Mouse (Mus musculus): Measurements from ENCODE around the gene Wdr73. TPM values are rescaled to one million over a fixed set of nuclear protein-coding genes. Genes with fewer than 3 reads are reported as not detected.

Gene Wdr73
- polyA plus RNA-seq, 1 experiment from 2014 or later, result 29.8 TPM

DNA sequence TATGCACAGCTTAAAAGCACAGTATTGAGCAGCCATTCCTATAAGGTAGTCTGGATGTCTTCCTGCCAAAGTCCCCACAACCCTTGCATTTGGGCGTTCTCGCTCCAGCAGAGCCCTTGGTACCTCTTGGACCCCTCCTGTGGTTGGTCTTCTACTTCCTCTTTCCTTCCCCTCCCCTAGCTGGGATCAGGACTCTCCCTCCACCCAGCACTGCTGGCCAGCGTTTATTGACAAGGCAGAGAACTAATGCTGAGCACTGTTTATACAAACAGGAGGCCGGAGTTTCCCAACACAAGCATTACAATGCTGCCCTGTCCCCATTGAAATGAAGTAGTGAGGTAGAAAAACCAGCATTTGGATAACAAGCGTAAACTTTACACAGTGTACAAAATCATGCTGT lies 28.0 kb downstream of the Wdr73 start:
- no peaks in the 10 kb centered on the region for H3K27me3 ChIP-seq (ENCODE audit: insufficient read depth, low read length)

DNA sequence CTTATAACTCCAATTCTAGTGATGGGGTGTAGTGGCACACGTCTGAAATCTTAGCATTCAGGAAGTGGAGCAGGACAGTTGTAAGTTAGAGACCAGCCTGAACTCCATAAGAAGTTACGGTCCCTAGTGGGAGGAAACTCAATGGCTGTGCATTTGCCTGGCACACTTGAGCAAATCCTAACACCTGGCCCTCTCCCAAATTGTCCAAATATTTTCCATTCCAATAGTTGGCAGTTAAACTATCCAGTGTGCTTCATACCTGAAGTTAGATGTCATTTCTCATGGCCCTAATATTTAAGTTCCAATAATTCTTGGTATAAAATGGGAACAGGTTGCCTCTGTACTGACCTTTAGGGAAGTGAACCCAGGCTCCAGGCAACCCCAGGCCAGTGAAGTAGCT lies 32.4 kb downstream of the Wdr73 start:
- H3K36me3 ChIP-seq (ENCODE audit: insufficient read depth, low read length), result peaks cover 40% of the 10 kb centered on the region
- TF ChIP-seq CTCF (IDR thresholded peaks at IDR 0.05; ENCODE audit: low read depth), result no peak
- no peak overlapping the region for H3K27ac ChIP-seq
- no peaks in the 10 kb centered on the region for H3K9me3 ChIP-seq (replicated peaks; ENCODE audit: low read length)
- no peak overlapping the region for H3K4me3 ChIP-seq (replicated peaks; ENCODE audit: low read depth, low read length)
- no peak for DNase-seq (ENCODE audit: low spot score)
- H3K9ac ChIP-seq (ENCODE audit: low read depth, low read length), result no peak overlapping the region
- 85% methylated on average over 2 of the region's 2 CpGs for WGBS
- ATAC-seq (replicated peaks; ENCODE audit: low FRiP score, low read depth), result no peak
- no peak overlapping the region for H3K4me2 ChIP-seq (ENCODE audit: low read length)
- H3K27me3 ChIP-seq (ENCODE audit: insufficient read depth, low read length), result no peaks in the 10 kb centered on the region
- 0 out of 2 replicates have a peak, but pooled peaks cover 2% of the 10 kb centered on the region for H3K4me1 ChIP-seq (replicated peaks; ENCODE audit: insufficient read depth, low read length)

More for the DNA sequence above, 28.0 kb downstream of the Wdr73 start:
- Histone ChIP-seq H3K9ac (ENCODE audit: low read depth, low read length) (no peak overlapping the region), H3K9me3 (replicated peaks; ENCODE audit: low read length) (no peaks in the 10 kb centered on the region), H3K36me3 (ENCODE audit: insufficient read depth, low read length) (peaks cover 56% of the 10 kb centered on the region), H3K4me3 (replicated peaks; ENCODE audit: low read depth, low read length) (no peak overlapping the region), H3K4me2 (ENCODE audit: low read length) (no peak overlapping the region), H3K4me1 (replicated peaks; ENCODE audit: insufficient read depth, low read length) (no peaks in the 10 kb centered on the region), H3K27ac (no peak overlapping the region)
- TF ChIP-seq CTCF (IDR thresholded peaks at IDR 0.05; ENCODE audit: low read depth), result no peak
- DNase-seq (ENCODE audit: low spot score) (no peak), ATAC-seq (replicated peaks; ENCODE audit: low FRiP score, low read depth) (no peak)
- 90% methylated on average over 5 of the region's 5 CpGs for WGBS

DNA sequence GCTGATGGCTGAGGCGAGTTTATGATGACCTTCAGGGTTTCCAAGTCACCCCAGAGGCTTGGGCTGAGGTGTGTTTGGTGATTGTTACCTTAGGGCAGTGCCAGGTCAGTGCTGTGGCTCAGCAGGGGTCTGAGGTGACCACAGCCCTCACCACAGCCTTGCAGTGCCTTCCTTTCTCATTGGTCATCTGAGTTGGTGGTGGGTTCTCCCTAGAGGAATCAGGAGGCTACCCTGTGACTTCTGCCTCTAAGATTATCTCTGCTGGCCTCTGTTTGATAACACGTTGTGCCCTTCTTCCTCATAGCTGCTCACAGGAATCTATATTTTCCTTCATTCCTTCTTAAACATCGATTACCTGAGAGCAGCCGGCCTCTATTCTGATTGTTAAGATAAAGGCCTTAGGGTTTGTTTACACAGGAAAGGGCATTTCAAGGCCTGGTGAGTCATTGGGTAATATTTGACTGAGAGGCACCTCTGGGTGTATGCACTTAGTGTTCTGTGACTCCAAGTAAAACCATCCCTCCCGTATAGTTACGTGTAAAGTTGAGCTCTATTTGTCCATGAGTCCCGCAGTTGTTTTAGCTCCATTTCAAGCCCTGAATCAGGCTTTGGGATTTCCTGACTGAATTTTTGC lies 34.4 kb downstream of the Wdr73 start:
- H3K4me3 ChIP-seq (replicated peaks; ENCODE audit: low read depth, low read length), result no peak overlapping the region

DNA sequence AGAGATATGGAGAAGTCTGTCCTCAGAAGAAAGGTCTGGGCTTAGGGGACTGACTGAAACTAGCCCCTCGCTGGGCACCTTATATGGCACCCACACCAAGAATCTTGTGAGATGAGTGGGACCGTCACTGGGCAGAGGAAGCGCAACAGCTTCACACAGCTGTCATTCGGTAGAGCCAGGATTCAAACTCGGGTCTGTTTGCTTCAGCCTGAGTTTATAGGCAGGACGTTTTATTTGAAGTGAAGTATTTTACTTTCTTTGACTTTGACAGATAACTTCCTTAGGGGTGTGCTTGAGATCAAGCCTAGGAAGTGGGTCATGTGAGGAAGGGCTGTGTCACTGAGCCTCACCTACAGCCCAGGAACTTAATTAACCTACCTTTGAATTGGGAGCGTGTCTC lies 35.5 kb downstream of the Wdr73 start:
- no peak for TF ChIP-seq CTCF (IDR thresholded peaks at IDR 0.05; ENCODE audit: low read depth)
- H3K36me3 ChIP-seq (ENCODE audit: insufficient read depth, low read length), result peaks cover 31% of the 10 kb centered on the region; the same call in 1 of the 2 replicates
- H3K4me2 ChIP-seq (ENCODE audit: low read length), result no peak overlapping the region

More for the DNA sequence above, 34.4 kb downstream of the Wdr73 start:
- DNase-seq (ENCODE audit: low spot score) (peak; percentile 41), ATAC-seq (replicated peaks; ENCODE audit: low FRiP score, low read depth) (peak; percentile 53; the same call in 1 of the 2 replicates)
- Histone ChIP-seq H3K4me2 (ENCODE audit: low read length) (no peak overlapping the region), H3K27ac (peak overlapping the region; percentile 89), H3K4me1 (replicated peaks; ENCODE audit: insufficient read depth, low read length) (peaks cover 12% of the 10 kb centered on the region), H3K27me3 (ENCODE audit: insufficient read depth, low read length) (no peaks in the 10 kb centered on the region), H3K9me3 (replicated peaks; ENCODE audit: low read length) (no peaks in the 10 kb centered on the region), H3K36me3 (ENCODE audit: insufficient read depth, low read length) (peaks cover 36% of the 10 kb centered on the region), H3K9ac (ENCODE audit: low read depth, low read length) (0 out of 2 replicates have a peak overlapping the region, but pooled peaks have one; percentile 23)
- no peak for TF ChIP-seq CTCF (IDR thresholded peaks at IDR 0.05; ENCODE audit: low read depth)
- 51% methylated on average over 7 of the region's 7 CpGs for WGBS

DNA sequence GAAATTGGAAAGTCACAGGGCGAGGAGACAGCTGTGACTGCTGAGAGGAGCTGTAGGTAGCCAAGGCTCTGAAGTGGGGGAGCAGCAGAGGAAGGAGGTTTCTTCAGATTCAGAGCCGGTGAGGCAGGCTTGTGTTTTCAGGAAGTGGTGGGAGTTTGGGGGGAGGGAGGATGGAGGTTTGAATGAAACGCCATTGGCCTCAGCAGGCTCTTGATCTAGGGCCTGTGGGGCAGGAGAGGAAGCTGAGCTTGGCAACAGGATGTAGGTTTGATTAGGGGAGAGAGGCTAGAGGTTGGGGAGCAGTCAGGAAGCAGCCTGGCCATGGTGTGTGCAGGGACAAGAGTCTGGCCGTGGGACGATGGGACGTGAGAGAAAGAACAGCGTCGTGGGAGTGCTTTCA lies 36.2 kb downstream of the Wdr73 start:
- no peak for ATAC-seq (replicated peaks; ENCODE audit: low FRiP score, low read depth)
- Histone ChIP-seq H3K4me2 (ENCODE audit: low read length) (no peak overlapping the region), H3K4me3 (replicated peaks; ENCODE audit: low read depth, low read length) (no peak overlapping the region), H3K4me1 (replicated peaks; ENCODE audit: insufficient read depth, low read length) (peaks cover 19% of the 10 kb centered on the region), H3K27ac (peak overlapping the region; percentile 89; the same call in 1 of the 2 replicates), H3K36me3 (ENCODE audit: insufficient read depth, low read length) (peaks cover 24% of the 10 kb centered on the region; the same call in 1 of the 2 replicates), H3K27me3 (ENCODE audit: insufficient read depth, low read length) (no peaks in the 10 kb centered on the region), H3K9ac (ENCODE audit: low read depth, low read length) (no peak overlapping the region), H3K9me3 (replicated peaks; ENCODE audit: low read length) (no peaks in the 10 kb centered on the region)
- no peak for TF ChIP-seq CTCF (IDR thresholded peaks at IDR 0.05; ENCODE audit: low read depth)
- 59% methylated on average over 8 of the region's 8 CpGs for WGBS
- peak; percentile 48 for DNase-seq (ENCODE audit: low spot score)

More for the DNA sequence above, 35.5 kb downstream of the Wdr73 start:
- Histone ChIP-seq H3K9ac (ENCODE audit: low read depth, low read length) (no peak overlapping the region), H3K4me1 (replicated peaks; ENCODE audit: insufficient read depth, low read length) (peaks cover 15% of the 10 kb centered on the region), H3K27ac (peak overlapping the region; percentile 89), H3K9me3 (replicated peaks; ENCODE audit: low read length) (no peaks in the 10 kb centered on the region), H3K27me3 (ENCODE audit: insufficient read depth, low read length) (no peaks in the 10 kb centered on the region), H3K4me3 (replicated peaks; ENCODE audit: low read depth, low read length) (no peak overlapping the region)
- no peak for DNase-seq (ENCODE audit: low spot score)
- ATAC-seq (replicated peaks; ENCODE audit: low FRiP score, low read depth), result no peak
- 80% methylated on average over 7 of the region's 7 CpGs for WGBS

DNA sequence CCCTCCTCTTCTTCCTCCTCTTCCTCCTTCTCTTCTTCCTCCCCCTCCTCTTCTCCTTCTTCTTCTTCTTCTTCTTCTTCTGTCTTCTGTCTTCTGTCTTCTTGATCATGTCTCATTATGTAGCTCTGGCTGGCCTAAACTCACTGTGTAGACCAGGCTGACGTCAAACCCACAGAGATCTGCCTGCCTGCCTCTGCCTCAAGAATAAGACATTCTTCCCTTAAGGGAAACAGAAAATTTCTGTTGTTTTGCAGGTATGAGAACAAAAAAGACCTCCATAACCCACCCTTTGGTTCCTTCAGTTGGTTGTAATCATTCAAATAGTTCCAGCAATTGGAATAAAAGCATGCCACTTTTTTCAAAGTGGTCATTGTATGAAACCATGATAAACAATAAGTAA lies 36.9 kb downstream of the Wdr73 start:
- TF ChIP-seq CTCF (IDR thresholded peaks at IDR 0.05; ENCODE audit: low read depth), result no peak
- peaks cover 19% of the 10 kb centered on the region for H3K4me1 ChIP-seq (replicated peaks; ENCODE audit: insufficient read depth, low read length)

More for the DNA sequence above, 36.9 kb downstream of the Wdr73 start:
- no peak overlapping the region for H3K4me3 ChIP-seq (replicated peaks; ENCODE audit: low read depth, low read length)
- no peak overlapping the region for H3K4me2 ChIP-seq (ENCODE audit: low read length)
- H3K36me3 ChIP-seq (ENCODE audit: insufficient read depth, low read length), result peaks cover 19% of the 10 kb centered on the region; the same call in 1 of the 2 replicates
- 56% methylated on average over 1 of the region's 1 CpGs for WGBS
- ATAC-seq (replicated peaks; ENCODE audit: low FRiP score, low read depth), result no peak
- no peaks in the 10 kb centered on the region for H3K9me3 ChIP-seq (replicated peaks; ENCODE audit: low read length)
- H3K9ac ChIP-seq (ENCODE audit: low read depth, low read length), result no peak overlapping the region
- H3K27me3 ChIP-seq (ENCODE audit: insufficient read depth, low read length), result no peaks in the 10 kb centered on the region
- DNase-seq (ENCODE audit: low spot score), result no peak
- 0 out of 2 replicates have a peak overlapping the region, but pooled peaks have one; percentile 3 for H3K27ac ChIP-seq

Measured in kidney, postnatal 0 days (tissue).